Mouse (Mus musculus) liver, embryonic 18 days (tissue): ENCODE results near the gene Rem2. TPM values are rescaled to one million over a fixed set of nuclear protein-coding genes. Genes with fewer than 3 reads are reported as not detected.

ENCODE experiments used
- polyA plus RNA-seq: library from polyadenylated mRNA; depleted of rRNA; stranded (reverse); fragments of >200 nt; gene quantifications from 2 replicates; pipeline ENCODE4 v1.2.3, GENCODE M21; 2012; rRNA removed

The Rem2 gene
- polyA plus RNA-seq: 0.58 and 0.70 TPM in 2 replicates

DNA sequence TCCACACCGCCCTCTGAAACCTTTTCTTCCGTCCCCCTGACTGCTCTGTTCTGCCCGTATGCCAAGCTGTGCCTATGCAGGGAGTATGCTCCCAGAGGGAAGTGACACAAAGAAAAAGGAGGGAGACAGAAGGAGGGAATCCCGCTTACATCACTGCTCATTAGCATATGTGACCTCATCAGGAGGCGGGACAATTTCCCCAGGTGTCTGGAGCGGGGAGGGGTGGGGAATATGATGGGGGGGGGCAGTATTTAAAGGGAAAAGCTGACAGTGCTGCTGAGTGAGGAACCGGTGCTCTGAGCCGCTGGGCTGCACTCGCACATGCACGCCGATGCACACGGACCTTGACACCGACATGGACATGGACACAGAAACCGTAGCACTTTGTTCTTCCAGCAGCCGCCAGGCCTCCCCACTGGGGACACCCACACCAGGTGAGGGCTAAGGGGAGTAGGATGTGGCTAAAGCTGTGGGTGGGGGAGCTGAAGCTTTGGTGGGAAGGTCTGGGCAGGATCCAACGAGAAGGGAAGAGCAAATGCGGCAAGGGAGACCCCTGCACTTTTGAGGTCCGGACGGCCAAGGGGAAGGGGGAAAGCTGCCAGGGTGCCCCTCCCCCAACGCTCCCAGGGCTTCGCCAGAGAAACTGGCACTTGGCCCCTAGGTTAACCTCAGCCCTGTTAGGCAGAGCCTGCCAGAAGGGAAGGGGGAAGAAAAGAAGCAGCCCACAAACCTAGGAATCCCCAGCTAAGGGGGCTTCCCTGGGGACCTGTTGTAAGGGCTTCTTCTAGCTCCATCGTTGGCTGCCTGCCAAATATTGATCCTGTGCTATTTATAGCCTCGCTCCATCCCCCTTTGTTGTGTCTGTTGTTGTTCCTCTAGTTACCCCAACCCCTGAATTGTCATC, at the start of gene Rem2:
Rem2 (plus strand) TSS at position 160 of the 904 bp plus-strand sequence.

DNA sequence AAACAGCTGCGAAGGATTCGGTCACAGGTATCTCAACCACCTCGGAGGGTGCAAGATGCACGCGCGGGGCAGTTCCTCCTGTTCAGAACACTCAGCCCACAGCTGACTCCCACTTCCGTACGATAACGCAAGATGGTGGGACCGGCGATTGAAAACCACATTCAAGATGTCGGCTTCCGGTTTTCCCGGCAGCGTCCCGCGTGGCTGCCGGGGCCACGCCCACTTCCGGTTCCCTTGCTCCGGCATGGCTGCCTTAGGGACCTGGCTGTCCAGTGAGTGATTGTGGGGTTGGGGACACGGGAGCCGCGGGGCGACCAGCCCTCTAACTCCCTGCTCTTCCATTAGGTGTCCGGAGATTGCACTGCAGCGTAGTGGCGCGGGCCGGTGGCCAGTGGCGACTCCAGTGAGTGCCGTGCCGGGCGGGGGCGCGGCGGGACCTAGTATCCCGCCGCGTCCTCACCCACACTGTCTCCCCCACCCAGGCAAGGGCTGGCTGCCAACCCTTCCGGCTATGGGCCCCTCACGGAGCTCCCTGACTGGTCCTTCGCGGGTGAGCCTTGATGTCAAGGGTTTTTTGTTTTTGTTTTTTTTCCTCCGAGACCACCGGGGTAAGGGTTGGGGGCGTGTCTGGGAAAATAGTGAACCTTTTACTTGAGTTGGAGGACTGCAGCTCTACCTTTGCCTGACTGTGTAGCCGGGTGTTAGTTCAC, 49.1 kb upstream of the Rem2 start, which contains the start of gene Mrpl52:
Mrpl52 (plus strand) TSS at position 221 of the 710 bp plus-strand sequence.

GRCm38 (mm10) chr14:54431334-54432077, 44.4 kb upstream of the Rem2 start, which contains the start of gene Mmp14:
TSS of gene Mmp14 (plus strand) at chr14:54431612.

GRCm38 (mm10) chr14:54463959-54464292, 12.0 kb upstream of the Rem2 start, which contains the start of gene Lrp10:
TSS of gene Lrp10 (plus strand) at chr14:54464137.

Other genes with a start within 250 kb of the Rem2 start
- gene Dad1, start 222.0 kb upstream of the Rem2 start, polyA plus RNA-seq: 187 and 201 TPM in 2 replicates
- 8.4 and 8.7 TPM in 2 replicates for gene Abhd4, start 221.9 kb upstream of the Rem2 start, polyA plus RNA-seq
- not detected in 2 replicates for gene Olfr49, start 191.2 kb upstream of the Rem2 start, polyA plus RNA-seq
- gene Oxa1l, start 115.3 kb upstream of the Rem2 start, polyA plus RNA-seq: 34.9 and 37.1 TPM in 2 replicates
- 9.8 and 10.9 TPM in 2 replicates for gene Slc7a7, start 58.3 kb upstream of the Rem2 start, polyA plus RNA-seq
- gene Mrpl52, start 49.2 kb upstream of the Rem2 start, polyA plus RNA-seq: 152 and 163 TPM in 2 replicates
- gene Mmp14, start 44.5 kb upstream of the Rem2 start, polyA plus RNA-seq: 33.5 and 38.8 TPM in 2 replicates
- gene Lrp10, start 12.0 kb upstream of the Rem2 start, polyA plus RNA-seq: 16.5 and 18.2 TPM in 2 replicates
- gene Prmt5, start 41.4 kb downstream of the Rem2 start, polyA plus RNA-seq: 16.9 and 17.1 TPM in 2 replicates
- gene Haus4, start 78.5 kb downstream of the Rem2 start, polyA plus RNA-seq: 15.3 and 15.4 TPM in 2 replicates
- 6.1 and 6.2 TPM in 2 replicates for gene Ajuba, start 101.5 kb downstream of the Rem2 start, polyA plus RNA-seq
- 4.4 and 4.9 TPM in 2 replicates for gene 4931414P19Rik, start 129.9 kb downstream of the Rem2 start, polyA plus RNA-seq
- gene Psmb5, start 141.9 kb downstream of the Rem2 start, polyA plus RNA-seq: 93.3 and 100 TPM in 2 replicates
- gene Psmb11, start 145.3 kb downstream of the Rem2 start, polyA plus RNA-seq: not detected in 2 replicates
- gene Gm17606, start 164.9 kb downstream of the Rem2 start, polyA plus RNA-seq: not detected in 2 replicates
- 0.96 and 1.1 TPM in 2 replicates for gene Cdh24, start 165.3 kb downstream of the Rem2 start, polyA plus RNA-seq
- 41.4 and 42.6 TPM in 2 replicates for gene 1700123O20Rik, start 210.1 kb downstream of the Rem2 start, polyA plus RNA-seq
- gene Acin1, start 210.8 kb downstream of the Rem2 start, polyA plus RNA-seq: 46.0 and 56.8 TPM in 2 replicates
- 0.05 and 0.06 TPM in 2 replicates for gene Gm29776, start 222.7 kb downstream of the Rem2 start, polyA plus RNA-seq
- gene Cebpe, start 236.1 kb downstream of the Rem2 start, polyA plus RNA-seq: 25.7 and 34.3 TPM in 2 replicates